Mouse (Mus musculus) liver, embryonic 13.5 days (tissue): ENCODE results near the gene Eed. TPM values are rescaled to one million over a fixed set of nuclear protein-coding genes. Genes with fewer than 3 reads are reported as not detected.

Experiments
- ATAC-seq: fragments of 200-750 bp; cut with Nextera tagmentation; 2 replicates; pipeline ENCODE4 v1.8.0; 2017; ENCODE audit warnings: low read depth, mild to moderate bottlenecking, moderate number of reproducible peaks, moderate library complexity
- DNase-seq: peaks from one replicate; pipeline ENCODE4 v3.0.0; 2022
- H3K27ac ChIP-seq: fragments of 300-500 bp; sonication (generic); 2 replicates; pipeline ENCODE4 v1.5.1; 2015; ENCODE audit warnings: moderate library complexity, mild to moderate bottlenecking, inconsistent platforms
- H3K27me3 ChIP-seq: fragments of 300-500 bp; sonication (generic); 2 replicates; pipeline ENCODE4 v1.6.1; 2015; ENCODE audit warnings: mild to moderate bottlenecking, inconsistent platforms
- H3K36me3 ChIP-seq: fragments of 300-500 bp; sonication (generic); 2 replicates; pipeline ENCODE4 v1.6.1; 2015; ENCODE audit warnings: mild to moderate bottlenecking, inconsistent platforms
- H3K4me1 ChIP-seq: fragments of 300-500 bp; sonication (generic); replicated peaks from 2 replicates; pipeline ENCODE4 v1.6.1; 2015; ENCODE audit warnings: inconsistent platforms
- H3K4me2 ChIP-seq: fragments of 300-500 bp; sonication (generic); 2 replicates; pipeline ENCODE4 v1.6.1; 2015; ENCODE audit warnings: inconsistent platforms, mild to moderate bottlenecking, moderate library complexity
- H3K4me3 ChIP-seq: fragments of 300-500 bp; sonication (generic); replicated peaks from 2 replicates; pipeline ENCODE4 v1.5.1; 2015; ENCODE audit warnings: mild to moderate bottlenecking, inconsistent platforms
- H3K9ac ChIP-seq: fragments of 300-500 bp; sonication (generic); 2 replicates; pipeline ENCODE4 v1.6.1; 2015; ENCODE audit warnings: mild to moderate bottlenecking, inconsistent platforms
- H3K9me3 ChIP-seq: fragments of 300-500 bp; sonication (generic); replicated peaks from 2 replicates; pipeline ENCODE4 v1.6.1; 2016; ENCODE audit warnings: inconsistent platforms
- WGBS: fragments of 180-500 bp; shearing (Covaris S2); methylation state at CpG from one replicate; pipeline ENCODE4 v1.1.7; 2015; ENCODE audit not compliant: insufficient replicate concordance; 5-methylcytosine and 5-hydroxymethylcytosine counted together
- polyA plus RNA-seq: library from polyadenylated mRNA; unstranded; fragments of >200 nt; fragmentation: Nextera tagmentation; extraction: Ambion mirVana; gene quantifications from 2 replicates; pipeline ENCODE4 v1.2.1, GENCODE M21; 2015

Gene Eed
- polyA plus RNA-seq = 45.1 and 50.3 TPM in 2 replicates

GRCm38 (mm10) chr7:89980485-89981422, at the start of gene Eed:
Gene Eed, minus strand, starts transcription at chr7:89980983.
- peaks cover 38% of the 10 kb centered on the region for H3K4me1 ChIP-seq
- peaks cover 16% of the 10 kb centered on the region for H3K36me3 ChIP-seq
- no peaks in the 10 kb centered on the region for H3K9me3 ChIP-seq
- H3K27me3 ChIP-seq = no peaks in the 10 kb centered on the region
- H3K27ac ChIP-seq = peak within 1 kb of the TSS; percentile 99
- H3K9ac ChIP-seq = peak within 1 kb of the TSS; percentile 96
- ATAC-seq (peak; percentile 83), DNase-seq (peak; percentile 89)
- peak within 1 kb of the TSS; percentile 93 for H3K4me3 ChIP-seq
- H3K4me2 ChIP-seq = peak within 1 kb of the TSS; percentile 93
- under 1% methylated on average over 82 of the region's 87 CpGs for WGBS

GRCm38 (mm10) chr7:90029548-90030485, 49.0 kb upstream of the Eed start:
- no peak overlapping the region for H3K4me2 ChIP-seq
- H3K4me3 ChIP-seq = no peak overlapping the region
- H3K36me3 ChIP-seq = no peaks in the 10 kb centered on the region
- H3K9ac ChIP-seq = peak overlapping the region; percentile 7; the same call in 1 of the 2 replicates
- no peak for DNase-seq
- H3K9me3 ChIP-seq = no peaks in the 10 kb centered on the region
- 61% methylated on average over 20 of the region's 20 CpGs for WGBS
- H3K4me1 ChIP-seq = peaks cover 52% of the 10 kb centered on the region
- ATAC-seq = no peak
- H3K27ac ChIP-seq = peak overlapping the region; percentile 71
- peaks cover 16% of the 10 kb centered on the region for H3K27me3 ChIP-seq

- peaks cover 16% of the 10 kb centered on the region for H3K27me3 ChIP-seq
- 31% methylated on average over 8 of the region's 8 CpGs for WGBS
- no peaks in the 10 kb centered on the region for H3K36me3 ChIP-seq
- peak overlapping the region; percentile 71 for H3K27ac ChIP-seq
- no peak for ATAC-seq
- peaks cover 52% of the 10 kb centered on the region for H3K4me1 ChIP-seq
- no peaks in the 10 kb centered on the region for H3K9me3 ChIP-seq
- DNase-seq = no peak
- H3K9ac ChIP-seq = 0 out of 2 replicates have a peak overlapping the region, but pooled peaks have one; percentile 7
- 0 out of 2 replicates have a peak overlapping the region, but pooled peaks have one; percentile 8 for H3K4me2 ChIP-seq
- no peak overlapping the region for H3K4me3 ChIP-seq
Observed at GRCm38 (mm10) chr7:90028888-90029547, 48.2 kb upstream of the Eed start.

- Histone ChIP-seq H3K9ac (no peak overlapping the region), H3K4me2 (no peak overlapping the region), H3K4me3 (no peak overlapping the region), H3K27ac (peak overlapping the region; percentile 37; the same call in 1 of the 2 replicates), H3K9me3 (no peaks in the 10 kb centered on the region), H3K27me3 (peaks cover 10% of the 10 kb centered on the region), H3K36me3 (no peaks in the 10 kb centered on the region), H3K4me1 (peaks cover 70% of the 10 kb centered on the region)
- ATAC-seq (peak; percentile 59), DNase-seq (no peak)
- WGBS = 33% methylated on average over 6 of the region's 6 CpGs
Observed at GRCm38 (mm10) chr7:90024975-90025374, 44.2 kb upstream of the Eed start.

GRCm38 (mm10) chr7:90022974-90023707, 42.4 kb upstream of the Eed start:
- Histone ChIP-seq H3K27me3 (peaks cover 3% of the 10 kb centered on the region; the same call in 1 of the 2 replicates), H3K4me1 (peaks cover 63% of the 10 kb centered on the region), H3K27ac (peak overlapping the region; percentile 72), H3K36me3 (no peaks in the 10 kb centered on the region), H3K9ac (peak overlapping the region; percentile 8; the same call in 1 of the 2 replicates), H3K9me3 (no peaks in the 10 kb centered on the region), H3K4me3 (no peak overlapping the region), H3K4me2 (peak overlapping the region; percentile 3; the same call in 1 of the 2 replicates)
- 23% methylated on average over 9 of the region's 9 CpGs for WGBS
- peak; percentile 62 for ATAC-seq
- DNase-seq = no peak

- Histone ChIP-seq H3K4me1 (peaks cover 68% of the 10 kb centered on the region), H3K9me3 (no peaks in the 10 kb centered on the region), H3K36me3 (no peaks in the 10 kb centered on the region), H3K4me2 (no peak overlapping the region), H3K4me3 (no peak overlapping the region), H3K9ac (no peak overlapping the region), H3K27me3 (no peaks in the 10 kb centered on the region), H3K27ac (peak overlapping the region; percentile 56)
- WGBS = 79% methylated on average over 6 of the region's 6 CpGs
- DNase-seq = no peak
- no peak for ATAC-seq
Observed at GRCm38 (mm10) chr7:90020331-90020730, 39.5 kb upstream of the Eed start.

GRCm38 (mm10) chr7:90019570-90019969, 38.8 kb upstream of the Eed start:
- peak overlapping the region; percentile 56 for H3K27ac ChIP-seq
- DNase-seq = no peak

GRCm38 (mm10) chr7:90016930-90017588, 36.3 kb upstream of the Eed start:
- H3K36me3 ChIP-seq = no peaks in the 10 kb centered on the region
- H3K4me2 ChIP-seq = no peak overlapping the region
- ATAC-seq = no peak
- no peak for DNase-seq
- H3K27me3 ChIP-seq = no peaks in the 10 kb centered on the region
- no peaks in the 10 kb centered on the region for H3K9me3 ChIP-seq
- H3K27ac ChIP-seq = no peak overlapping the region; the same call in 1 of the 2 replicates
- H3K9ac ChIP-seq = 0 out of 2 replicates have a peak overlapping the region, but pooled peaks have one; percentile 15
- 26% methylated on average over 5 of the region's 5 CpGs for WGBS
- H3K4me1 ChIP-seq = peaks cover 38% of the 10 kb centered on the region
- no peak overlapping the region for H3K4me3 ChIP-seq

More at GRCm38 (mm10) chr7:90019570-90019969, 38.8 kb upstream of the Eed start:
- peak; percentile 75 for ATAC-seq
- Histone ChIP-seq H3K9ac (0 out of 2 replicates have a peak overlapping the region, but pooled peaks have one; percentile 22), H3K4me1 (peaks cover 60% of the 10 kb centered on the region), H3K27me3 (no peaks in the 10 kb centered on the region), H3K9me3 (no peaks in the 10 kb centered on the region), H3K36me3 (no peaks in the 10 kb centered on the region), H3K4me2 (peak overlapping the region; percentile 37), H3K4me3 (0 out of 2 replicates have a peak overlapping the region, but pooled peaks have one; percentile 6)
- 23% methylated on average over 10 of the region's 10 CpGs for WGBS

- Histone ChIP-seq H3K9ac (0 out of 2 replicates have a peak overlapping the region, but pooled peaks have one; percentile 15), H3K4me3 (no peak overlapping the region), H3K9me3 (no peaks in the 10 kb centered on the region), H3K36me3 (no peaks in the 10 kb centered on the region), H3K4me1 (peaks cover 38% of the 10 kb centered on the region), H3K27me3 (no peaks in the 10 kb centered on the region), H3K4me2 (no peak overlapping the region), H3K27ac (no peak overlapping the region)
- ATAC-seq (no peak), DNase-seq (no peak)
- WGBS = 56% methylated on average over 4 of the region's 4 CpGs
Observed at GRCm38 (mm10) chr7:90016459-90016858, 35.7 kb upstream of the Eed start.
